Mouse (Mus musculus) cortical plate, adult 2 months (tissue): ENCODE results near the gene Uba3.

Source experiments
- CTCF ChIP-seq: fragments of 200-500 bp; IDR thresholded peaks from 2 replicates; pipeline ENCODE4 v1.5.1; 2011; ENCODE audit warnings: mild to moderate bottlenecking, control low read depth, low read length; ENCODE audit not compliant: insufficient read depth; ENCODE audit errors: extremely low read depth
- POLR2A ChIP-seq: fragments of 200-500 bp; IDR thresholded peaks from 2 replicates; pipeline ENCODE4 v1.6.1; 2011; ENCODE audit warnings: mild to moderate bottlenecking, low read length, control low read depth; ENCODE audit not compliant: insufficient read depth; ENCODE audit errors: extremely low read depth

GRCm38 (mm10) chr6:97222931-97223467, 17.6 kb upstream of the Uba3 start:
- TF ChIP-seq CTCF (no peak), POLR2A (no peak)
